Mouse (Mus musculus): ENCODE measurements at regions not wholly inside any gene's neighbourhood (a gene's known extent, or its start where the extent isn't known, plus 50 kb on each side); places are given as distances from the start of the nearest gene placed in this dataset.
"Not testable (repeated sequence)": the region's sequence is repeated elsewhere in the genome, so short reads cannot be mapped to it uniquely, and the experiment has no call there.

- H3K4me1 ChIP-seq: no peaks in the 10 kb centered on the region
- H3K27me3 ChIP-seq: no peaks in the 10 kb centered on the region
- H3K27ac ChIP-seq: no peak overlapping the region
- no peaks in the 10 kb centered on the region for H3K36me3 ChIP-seq
- no peak overlapping the region for H3K4me3 ChIP-seq
- no peaks in the 10 kb centered on the region for H3K9me3 ChIP-seq (replicated peaks)
- WGBS: 91% methylated on average over 2 of the region's 2 CpGs
- no peak overlapping the region for H3K4me2 ChIP-seq (replicated peaks)
- H3K9ac ChIP-seq: no peak overlapping the region
- no peak for ATAC-seq (ENCODE audit: low FRiP score)
Observed at GRCm38 (mm10) chr8:40071131-40071530, 603.7 kb upstream of the Adam24 start.

GRCm38 (mm10) chr8:40080976-40081375 is 593.9 kb upstream of the Adam24 start:
- not testable (repeated sequence) for ATAC-seq (ENCODE audit: low FRiP score); H3K9me3 ChIP-seq (replicated peaks); H3K27me3 ChIP-seq; H3K27ac ChIP-seq; H3K4me2 ChIP-seq (replicated peaks); H3K9ac ChIP-seq; H3K4me3 ChIP-seq; H3K4me1 ChIP-seq; H3K36me3 ChIP-seq

- no peaks in the 10 kb centered on the region for H3K36me3 ChIP-seq
- no peaks in the 10 kb centered on the region for H3K27me3 ChIP-seq
- H3K9me3 ChIP-seq (replicated peaks): no peaks in the 10 kb centered on the region
- no peak overlapping the region for H3K27ac ChIP-seq
- no peak overlapping the region for H3K9ac ChIP-seq
- H3K4me2 ChIP-seq (replicated peaks): no peak overlapping the region
- ATAC-seq (ENCODE audit: low FRiP score): no peak
- 70% methylated on average over 1 of the region's 1 CpGs for WGBS
- no peak overlapping the region for H3K4me3 ChIP-seq
- no peaks in the 10 kb centered on the region for H3K4me1 ChIP-seq
Observed at GRCm38 (mm10) chr8:40084129-40084528, 590.7 kb upstream of the Adam24 start.

- no peak for ATAC-seq (ENCODE audit: low FRiP score)
- H3K27ac ChIP-seq: no peak overlapping the region
- WGBS: 91% methylated on average over 4 of the region's 4 CpGs
- no peak overlapping the region for H3K9ac ChIP-seq
- no peaks in the 10 kb centered on the region for H3K9me3 ChIP-seq (replicated peaks)
- H3K4me1 ChIP-seq: no peaks in the 10 kb centered on the region
- no peaks in the 10 kb centered on the region for H3K36me3 ChIP-seq
- H3K4me2 ChIP-seq (replicated peaks): no peak overlapping the region
- no peaks in the 10 kb centered on the region for H3K27me3 ChIP-seq
- no peak overlapping the region for H3K4me3 ChIP-seq
Observed at GRCm38 (mm10) chr8:40089377-40089776, 585.5 kb upstream of the Adam24 start.

GRCm38 (mm10) chr8:40124402-40124801 is 550.5 kb upstream of the Adam24 start:
- no peak overlapping the region for H3K4me2 ChIP-seq (replicated peaks)
- no peaks in the 10 kb centered on the region for H3K9me3 ChIP-seq (replicated peaks)
- H3K4me3 ChIP-seq: no peak overlapping the region
- no peak overlapping the region for H3K9ac ChIP-seq
- H3K4me1 ChIP-seq: no peaks in the 10 kb centered on the region
- WGBS: 86% methylated on average over 3 of the region's 3 CpGs
- no peaks in the 10 kb centered on the region for H3K36me3 ChIP-seq
- H3K27ac ChIP-seq: no peak overlapping the region
- no peak for ATAC-seq (ENCODE audit: low FRiP score)
- no peaks in the 10 kb centered on the region for H3K27me3 ChIP-seq

- H3K9ac ChIP-seq: no peak overlapping the region
- ATAC-seq (ENCODE audit: low FRiP score): no peak
- H3K27ac ChIP-seq: no peak overlapping the region
- H3K36me3 ChIP-seq: no peaks in the 10 kb centered on the region
- H3K9me3 ChIP-seq (replicated peaks): no peaks in the 10 kb centered on the region
- no peaks in the 10 kb centered on the region for H3K27me3 ChIP-seq
- H3K4me2 ChIP-seq (replicated peaks): no peak overlapping the region
- H3K4me1 ChIP-seq: no peaks in the 10 kb centered on the region
- WGBS: 93% methylated on average over 8 of the region's 8 CpGs
- H3K4me3 ChIP-seq: no peak overlapping the region
Observed at GRCm38 (mm10) chr8:40127141-40127540, 547.7 kb upstream of the Adam24 start.

- Histone ChIP-seq H3K4me2 (replicated peaks) (no peak overlapping the region), H3K36me3 (no peaks in the 10 kb centered on the region), H3K4me3 (no peak overlapping the region), H3K4me1 (no peaks in the 10 kb centered on the region), H3K27me3 (no peaks in the 10 kb centered on the region), H3K9me3 (replicated peaks) (no peaks in the 10 kb centered on the region), H3K27ac (no peak overlapping the region), H3K9ac (no peak overlapping the region)
- peak; percentile 61 for ATAC-seq (ENCODE audit: low FRiP score)
- WGBS: 26% methylated on average over 9 of the region's 9 CpGs
Observed at GRCm38 (mm10) chr8:40132662-40133257, 542.1 kb upstream of the Adam24 start.

- H3K27ac ChIP-seq: no peak overlapping the region
- peak overlapping the region; percentile 50 for H3K4me2 ChIP-seq (replicated peaks)
- 12% methylated on average over 21 of the region's 21 CpGs for WGBS
- H3K4me1 ChIP-seq: 0 out of 2 replicates have a peak, but pooled peaks cover 6% of the 10 kb centered on the region
- ATAC-seq (ENCODE audit: low FRiP score): peak; percentile 94
- no peak overlapping the region for H3K9ac ChIP-seq
- H3K27me3 ChIP-seq: no peaks in the 10 kb centered on the region
- H3K9me3 ChIP-seq (replicated peaks): no peaks in the 10 kb centered on the region
- H3K4me3 ChIP-seq: peak overlapping the region; percentile 20
- H3K36me3 ChIP-seq: no peaks in the 10 kb centered on the region
Observed at GRCm38 (mm10) chr8:40150911-40151797, 523.7 kb upstream of the Adam24 start.

GRCm38 (mm10) chr8:40152451-40152850 is 522.4 kb upstream of the Adam24 start:
- H3K36me3 ChIP-seq: no peaks in the 10 kb centered on the region
- H3K9me3 ChIP-seq (replicated peaks): no peaks in the 10 kb centered on the region
- no peak overlapping the region for H3K27ac ChIP-seq
- H3K4me1 ChIP-seq: 0 out of 2 replicates have a peak, but pooled peaks cover 6% of the 10 kb centered on the region
- ATAC-seq (ENCODE audit: low FRiP score): no peak
- no peaks in the 10 kb centered on the region for H3K27me3 ChIP-seq
- H3K4me2 ChIP-seq (replicated peaks): no peak overlapping the region
- 53% methylated on average over 2 of the region's 2 CpGs for WGBS
- H3K4me3 ChIP-seq: no peak overlapping the region
- H3K9ac ChIP-seq: no peak overlapping the region

GRCm38 (mm10) chr8:40186715-40187583 is 487.9 kb upstream of the Adam24 start:
- Histone ChIP-seq H3K27ac (no peak overlapping the region), H3K4me1 (no peaks in the 10 kb centered on the region), H3K9ac (0 out of 2 replicates have a peak overlapping the region, but pooled peaks have one; percentile 32), H3K36me3 (no peaks in the 10 kb centered on the region), H3K4me2 (replicated peaks) (peak overlapping the region; percentile 55), H3K9me3 (replicated peaks) (no peaks in the 10 kb centered on the region), H3K27me3 (no peaks in the 10 kb centered on the region), H3K4me3 (peak overlapping the region; percentile 23)
- ATAC-seq (ENCODE audit: low FRiP score): peak; percentile 87
- 23% methylated on average over 16 of the region's 17 CpGs for WGBS

- 6% methylated on average over 5 of the region's 5 CpGs for WGBS
- H3K9ac ChIP-seq: no peak overlapping the region
- peak overlapping the region; percentile 55 for H3K4me2 ChIP-seq (replicated peaks)
- H3K4me3 ChIP-seq: peak overlapping the region; percentile 23; the same call in 1 of the 2 replicates
- H3K4me1 ChIP-seq: no peaks in the 10 kb centered on the region
- peak; percentile 81 for ATAC-seq (ENCODE audit: low FRiP score)
- H3K27me3 ChIP-seq: no peaks in the 10 kb centered on the region
- H3K9me3 ChIP-seq (replicated peaks): no peaks in the 10 kb centered on the region
- no peak overlapping the region for H3K27ac ChIP-seq
- H3K36me3 ChIP-seq: no peaks in the 10 kb centered on the region
Observed at GRCm38 (mm10) chr8:40187584-40187934, 487.3 kb upstream of the Adam24 start.

- no peaks in the 10 kb centered on the region for H3K4me1 ChIP-seq
- no peak for ATAC-seq (ENCODE audit: low FRiP score)
- no peaks in the 10 kb centered on the region for H3K9me3 ChIP-seq (replicated peaks)
- no peak overlapping the region for H3K27ac ChIP-seq
- H3K4me2 ChIP-seq (replicated peaks): no peak overlapping the region
- H3K9ac ChIP-seq: no peak overlapping the region
- H3K27me3 ChIP-seq: no peaks in the 10 kb centered on the region
- H3K36me3 ChIP-seq: no peaks in the 10 kb centered on the region
- no peak overlapping the region for H3K4me3 ChIP-seq
Observed at GRCm38 (mm10) chr8:40192266-40192665, 482.6 kb upstream of the Adam24 start.
